Mouse (Mus musculus) neural tube, embryonic 12.5 days (tissue): ENCODE measurements around the gene Slc23a2. TPM values are rescaled to one million over a fixed set of nuclear protein-coding genes. Genes with fewer than 3 reads are reported as not detected.

ENCODE experiments used
- ATAC-seq: fragments of 200-750 bp; cut with Nextera tagmentation; 2 replicates; pipeline ENCODE4 v1.8.0; 2017; ENCODE audit warnings: low read depth, mild to moderate bottlenecking, moderate TSS enrichment, moderate library complexity; ENCODE audit not compliant: low FRiP score
- H3K27ac ChIP-seq: fragments of 300-500 bp; sonication (generic); 2 replicates; pipeline ENCODE4 v1.5.1; 2016
- H3K27me3 ChIP-seq: fragments of 300-500 bp; sonication (generic); replicated peaks from 2 replicates; pipeline ENCODE4 v1.6.1; 2016; ENCODE audit warnings: mild to moderate bottlenecking
- H3K36me3 ChIP-seq: fragments of 300-500 bp; sonication (generic); 2 replicates; pipeline ENCODE4 v1.6.1; 2016; ENCODE audit warnings: mild to moderate bottlenecking
- H3K4me1 ChIP-seq: fragments of 300-500 bp; sonication (generic); 2 replicates; pipeline ENCODE4 v1.6.1; 2016
- H3K4me2 ChIP-seq: fragments of 300-500 bp; sonication (generic); replicated peaks from 2 replicates; pipeline ENCODE4 v1.6.1; 2016; ENCODE audit warnings: mild to moderate bottlenecking
- H3K4me3 ChIP-seq: fragments of 300-500 bp; sonication (generic); 2 replicates; pipeline ENCODE4 v1.5.1; 2016
- H3K9ac ChIP-seq: fragments of 300-500 bp; sonication (generic); 2 replicates; pipeline ENCODE4 v1.6.1; 2016; ENCODE audit warnings: mild to moderate bottlenecking
- H3K9me3 ChIP-seq: fragments of 300-500 bp; sonication (generic); 2 replicates; pipeline ENCODE4 v1.6.1; 2016; ENCODE audit warnings: mild to moderate bottlenecking
- WGBS: fragments of 180-500 bp; shearing (Covaris S2); methylation state at CpG from one replicate; pipeline ENCODE4 v1.1.7; 2016; 5-methylcytosine and 5-hydroxymethylcytosine counted together
- polyA plus RNA-seq: library from polyadenylated mRNA; unstranded; fragments of >200 nt; fragmentation: Nextera tagmentation; extraction: Ambion mirVana; gene quantifications from 2 replicates; pipeline ENCODE4 v1.2.1, GENCODE M21; 2016

The Slc23a2 gene
- polyA plus RNA-seq, 1 experiment from 2014 or later, result 18.9 TPM

DNA sequence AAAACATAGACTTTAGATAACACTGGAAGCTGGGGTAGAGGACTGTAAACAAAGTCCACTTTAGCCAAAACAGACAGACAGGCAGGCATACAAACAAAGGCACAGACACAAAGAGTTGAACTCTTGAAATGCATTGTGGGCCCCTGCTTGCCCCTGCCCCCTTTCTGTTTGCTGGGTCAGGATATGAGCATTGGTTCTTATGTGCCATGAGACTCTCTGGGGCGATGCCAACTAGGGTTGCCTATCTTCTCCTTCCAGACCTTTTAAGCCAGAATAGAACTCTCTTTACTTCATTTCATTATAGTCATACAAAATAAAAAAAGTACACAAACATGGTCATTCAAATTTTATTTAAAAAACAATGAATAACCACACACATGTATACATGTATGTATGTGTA is 51.6 kb downstream of the Slc23a2 start:
- Histone ChIP-seq H3K27me3 (no peaks in the 10 kb centered on the region), H3K9ac (no peak overlapping the region), H3K4me2 (no peak overlapping the region), H3K9me3 (no peaks in the 10 kb centered on the region), H3K4me3 (no peak overlapping the region), H3K36me3 (peaks cover 22% of the 10 kb centered on the region; the same call in 1 of the 2 replicates), H3K27ac (no peak overlapping the region), H3K4me1 (no peaks in the 10 kb centered on the region)
- 93% methylated on average over 1 of the region's 1 CpGs for WGBS
- ATAC-seq, result no peak

DNA sequence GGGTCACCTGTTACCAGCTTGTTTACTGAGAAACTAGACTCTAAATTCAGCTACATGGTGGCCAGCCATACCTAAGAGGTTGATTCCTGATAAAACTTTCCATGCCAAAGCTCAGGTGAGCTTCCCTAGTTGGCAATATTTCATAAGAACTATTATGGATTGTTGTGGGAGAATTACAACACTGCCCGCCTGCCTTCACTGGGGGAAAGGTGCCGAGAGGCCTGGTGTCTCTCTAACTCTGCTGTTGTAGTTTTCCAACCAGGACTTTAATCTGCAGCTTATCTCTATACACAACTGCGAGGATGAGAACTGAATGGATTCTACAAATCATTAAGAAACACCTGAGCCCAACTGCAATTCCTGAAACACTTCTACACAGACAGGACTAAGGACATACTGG is 52.2 kb downstream of the Slc23a2 start:
- no peaks in the 10 kb centered on the region for H3K4me1 ChIP-seq
- no peak overlapping the region for H3K27ac ChIP-seq
- H3K4me3 ChIP-seq, result no peak overlapping the region
- 98% methylated on average over 3 of the region's 3 CpGs for WGBS
- H3K36me3 ChIP-seq, result peaks cover 25% of the 10 kb centered on the region
- no peak overlapping the region for H3K4me2 ChIP-seq
- no peak for ATAC-seq
- H3K9ac ChIP-seq, result no peak overlapping the region
- H3K27me3 ChIP-seq, result no peaks in the 10 kb centered on the region
- H3K9me3 ChIP-seq, result no peaks in the 10 kb centered on the region

GRCm38 (mm10) chr2:132091749-132092148 is 53.2 kb downstream of the Slc23a2 start:
- Histone ChIP-seq H3K9me3 (no peaks in the 10 kb centered on the region), H3K4me3 (no peak overlapping the region), H3K27ac (no peak overlapping the region), H3K27me3 (no peaks in the 10 kb centered on the region), H3K36me3 (peaks cover 34% of the 10 kb centered on the region), H3K4me1 (no peaks in the 10 kb centered on the region), H3K4me2 (no peak overlapping the region), H3K9ac (no peak overlapping the region)
- ATAC-seq, result no peak
- WGBS, result 78% methylated on average over 4 of the region's 4 CpGs

DNA sequence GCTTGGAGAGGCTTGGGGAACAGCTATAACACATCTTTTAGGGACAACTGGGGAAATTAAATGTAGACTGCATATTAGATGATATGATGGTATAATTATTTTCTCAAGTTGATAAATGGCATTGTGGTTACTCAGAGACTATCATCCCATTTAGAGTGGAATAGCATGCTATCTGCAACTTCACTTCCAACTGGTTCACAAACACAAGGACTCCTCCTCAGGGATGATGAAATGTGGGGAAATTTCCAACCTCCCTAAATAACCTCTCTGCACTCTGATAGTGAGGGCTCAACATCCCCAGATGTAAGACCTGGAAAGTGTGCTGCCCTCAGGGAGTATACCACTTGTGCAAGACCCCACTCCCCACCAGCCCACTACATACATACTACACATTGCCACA is 60.1 kb downstream of the Slc23a2 start:
- H3K9ac ChIP-seq, result no peak overlapping the region
- no peak overlapping the region for H3K4me3 ChIP-seq
- no peaks in the 10 kb centered on the region for H3K27me3 ChIP-seq
- no peak for ATAC-seq
- no peaks in the 10 kb centered on the region for H3K4me1 ChIP-seq
- no peaks in the 10 kb centered on the region for H3K9me3 ChIP-seq
- H3K36me3 ChIP-seq, result peaks cover 48% of the 10 kb centered on the region
- no peak overlapping the region for H3K27ac ChIP-seq
- H3K4me2 ChIP-seq, result no peak overlapping the region

GRCm38 (mm10) chr2:132084396-132084795 is 60.5 kb downstream of the Slc23a2 start:
- no peaks in the 10 kb centered on the region for H3K9me3 ChIP-seq
- H3K36me3 ChIP-seq, result peaks cover 44% of the 10 kb centered on the region
- 81% methylated on average over 5 of the region's 5 CpGs for WGBS

GRCm38 (mm10) chr2:132079139-132079538 is 65.8 kb downstream of the Slc23a2 start:
- Histone ChIP-seq H3K4me3 (no peak overlapping the region), H3K36me3 (peaks cover 27% of the 10 kb centered on the region), H3K27me3 (no peaks in the 10 kb centered on the region), H3K4me1 (no peaks in the 10 kb centered on the region), H3K4me2 (no peak overlapping the region), H3K9me3 (no peaks in the 10 kb centered on the region), H3K9ac (no peak overlapping the region), H3K27ac (no peak overlapping the region)
- ATAC-seq, result no peak
- WGBS, result 90% methylated on average over 5 of the region's 5 CpGs

More at GRCm38 (mm10) chr2:132084396-132084795, 60.5 kb downstream of the Slc23a2 start:
- no peak for ATAC-seq
- Histone ChIP-seq H3K9ac (no peak overlapping the region), H3K4me2 (no peak overlapping the region), H3K4me1 (no peaks in the 10 kb centered on the region), H3K4me3 (no peak overlapping the region), H3K27ac (no peak overlapping the region), H3K27me3 (no peaks in the 10 kb centered on the region)

- Histone ChIP-seq H3K9me3 (no peaks in the 10 kb centered on the region), H3K4me1 (no peaks in the 10 kb centered on the region), H3K4me2 (no peak overlapping the region), H3K27me3 (no peaks in the 10 kb centered on the region), H3K27ac (no peak overlapping the region), H3K9ac (no peak overlapping the region), H3K36me3 (peaks cover 31% of the 10 kb centered on the region), H3K4me3 (no peak overlapping the region)
- ATAC-seq, result no peak
- WGBS, result 84% methylated on average over 3 of the region's 3 CpGs
Observed at GRCm38 (mm10) chr2:132073052-132073451, 71.9 kb downstream of the Slc23a2 start.

GRCm38 (mm10) chr2:132069985-132070735 is 74.7 kb downstream of the Slc23a2 start:
- no peak overlapping the region for H3K27ac ChIP-seq
- H3K27me3 ChIP-seq, result no peaks in the 10 kb centered on the region
- no peak for ATAC-seq
- H3K4me2 ChIP-seq, result no peak overlapping the region
- no peaks in the 10 kb centered on the region for H3K4me1 ChIP-seq
- no peaks in the 10 kb centered on the region for H3K9me3 ChIP-seq
- no peak overlapping the region for H3K4me3 ChIP-seq
- WGBS, result 89% methylated on average over 10 of the region's 10 CpGs
- H3K9ac ChIP-seq, result no peak overlapping the region
- peaks cover 37% of the 10 kb centered on the region for H3K36me3 ChIP-seq

GRCm38 (mm10) chr2:132064185-132064831 is 80.6 kb downstream of the Slc23a2 start:
- Histone ChIP-seq H3K27me3 (no peaks in the 10 kb centered on the region), H3K27ac (no peak overlapping the region), H3K4me2 (no peak overlapping the region), H3K4me1 (no peaks in the 10 kb centered on the region), H3K36me3 (peaks cover 43% of the 10 kb centered on the region), H3K9me3 (no peaks in the 10 kb centered on the region), H3K4me3 (no peak overlapping the region), H3K9ac (no peak overlapping the region)
- ATAC-seq, result no peak
- WGBS, result 78% methylated on average over 11 of the region's 11 CpGs

GRCm38 (mm10) chr2:132063776-132064175 is 81.1 kb downstream of the Slc23a2 start:
- ATAC-seq, result no peak
- WGBS, result 73% methylated on average over 3 of the region's 3 CpGs
- H3K4me1 ChIP-seq, result no peaks in the 10 kb centered on the region
- H3K36me3 ChIP-seq, result peaks cover 42% of the 10 kb centered on the region
- no peak overlapping the region for H3K4me3 ChIP-seq
- H3K9ac ChIP-seq, result no peak overlapping the region
- no peak overlapping the region for H3K4me2 ChIP-seq
- no peak overlapping the region for H3K27ac ChIP-seq
- no peaks in the 10 kb centered on the region for H3K9me3 ChIP-seq
- H3K27me3 ChIP-seq, result no peaks in the 10 kb centered on the region

GRCm38 (mm10) chr2:132061884-132062283 is 83.0 kb downstream of the Slc23a2 start:
- WGBS, result 96% methylated on average over 11 of the region's 11 CpGs
- Histone ChIP-seq H3K4me3 (no peak overlapping the region), H3K9ac (no peak overlapping the region), H3K4me2 (no peak overlapping the region), H3K27ac (no peak overlapping the region), H3K9me3 (no peaks in the 10 kb centered on the region), H3K36me3 (peaks cover 57% of the 10 kb centered on the region), H3K4me1 (no peaks in the 10 kb centered on the region), H3K27me3 (no peaks in the 10 kb centered on the region)
- no peak for ATAC-seq

GRCm38 (mm10) chr2:132059919-132060318 is 85.0 kb downstream of the Slc23a2 start:
- Histone ChIP-seq H3K27ac (no peak overlapping the region), H3K36me3 (peaks cover 64% of the 10 kb centered on the region), H3K27me3 (no peaks in the 10 kb centered on the region), H3K9ac (no peak overlapping the region), H3K4me1 (no peaks in the 10 kb centered on the region), H3K9me3 (no peaks in the 10 kb centered on the region), H3K4me3 (no peak overlapping the region), H3K4me2 (no peak overlapping the region)
- ATAC-seq, result no peak
- 90% methylated on average over 8 of the region's 8 CpGs for WGBS

GRCm38 (mm10) chr2:132055349-132055753 is 89.6 kb downstream of the Slc23a2 start:
- Histone ChIP-seq H3K36me3 (peaks cover 52% of the 10 kb centered on the region), H3K9me3 (no peaks in the 10 kb centered on the region), H3K27ac (no peak overlapping the region), H3K4me1 (no peaks in the 10 kb centered on the region), H3K9ac (no peak overlapping the region), H3K4me3 (no peak overlapping the region), H3K27me3 (no peaks in the 10 kb centered on the region), H3K4me2 (no peak overlapping the region)
- WGBS, result 94% methylated on average over 8 of the region's 8 CpGs
- ATAC-seq, result no peak
